Mouse (Mus musculus) brain, embryonic 14.5 days (tissue): ENCODE measurements around the gene Rasgrf2. TPM values are rescaled to one million over a fixed set of nuclear protein-coding genes. Genes with fewer than 3 reads are reported as not detected.

ENCODE experiments used
- DNase-seq: peaks from one replicate; pipeline ENCODE4 v3.0.0-alpha.2; 2011; ENCODE audit warnings: low read depth
- CTCF ChIP-seq: fragments of 200-500 bp; IDR thresholded peaks from 2 replicates; pipeline ENCODE4 v1.5.1; 2012; ENCODE audit warnings: inconsistent platforms, mild to moderate bottlenecking, moderate library complexity, borderline replicate concordance; ENCODE audit not compliant: insufficient read depth, insufficient read length; ENCODE audit errors: extremely low read depth
- POLR2A ChIP-seq: fragments of 200-500 bp; IDR thresholded peaks from 2 replicates; pipeline ENCODE4 v1.6.1; 2012; ENCODE audit warnings: mild to moderate bottlenecking, inconsistent platforms, borderline replicate concordance; ENCODE audit not compliant: poor library complexity, insufficient read depth, insufficient read length, severe bottlenecking; ENCODE audit errors: extremely low read depth
- polyA plus RNA-seq: library from polyadenylated mRNA; depleted of rRNA; stranded (reverse); fragments of >200 nt; gene quantifications from 2 replicates; pipeline ENCODE4 v1.2.3, GENCODE M21; 2012; rRNA removed

Gene Rasgrf2
- polyA plus RNA-seq, 1 experiment, result 6.9 TPM

DNA sequence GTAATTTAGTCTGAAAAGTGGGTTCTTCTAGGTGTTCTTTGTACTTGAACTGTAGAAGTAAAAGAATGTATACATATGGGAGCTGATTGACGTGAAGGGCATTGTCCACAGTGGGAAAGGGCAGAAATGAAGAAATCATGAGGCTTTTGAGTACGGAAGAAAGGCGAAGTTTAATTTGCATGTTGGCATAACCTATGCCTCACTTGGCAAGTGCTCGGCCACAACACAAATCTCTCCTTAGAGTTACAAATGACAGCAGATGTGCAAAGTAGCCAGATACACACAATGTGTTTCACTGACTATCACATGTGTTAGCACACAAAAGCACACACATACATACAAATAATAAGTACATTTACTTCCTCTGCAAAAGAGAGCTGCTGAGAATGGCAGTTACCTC lies 251.2 kb downstream of the Rasgrf2 start:
- no peak for DNase-seq
- TF ChIP-seq POLR2A, result no peak
- no peak for TF ChIP-seq CTCF

DNA sequence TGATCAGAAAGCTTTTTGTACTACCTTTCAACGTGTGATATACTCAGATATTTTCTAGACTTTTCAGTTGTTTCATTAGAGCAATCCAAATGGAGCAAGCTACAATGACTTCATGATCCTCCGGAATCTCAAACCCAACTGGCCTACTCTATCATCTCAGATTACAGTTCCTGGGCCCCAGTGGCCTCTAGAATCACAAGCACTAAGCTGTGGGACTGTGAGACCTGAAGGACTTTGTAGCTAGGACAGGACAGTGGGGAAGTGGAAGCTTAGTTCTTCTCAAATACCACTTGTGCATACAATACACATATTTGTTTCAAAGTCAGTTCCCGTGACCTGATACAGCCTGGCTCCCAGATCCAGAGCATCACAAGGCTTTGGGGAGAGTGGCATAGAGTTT lies 253.5 kb downstream of the Rasgrf2 start:
- DNase-seq, result no peak
- no peak for TF ChIP-seq CTCF
- no peak for TF ChIP-seq POLR2A

DNA sequence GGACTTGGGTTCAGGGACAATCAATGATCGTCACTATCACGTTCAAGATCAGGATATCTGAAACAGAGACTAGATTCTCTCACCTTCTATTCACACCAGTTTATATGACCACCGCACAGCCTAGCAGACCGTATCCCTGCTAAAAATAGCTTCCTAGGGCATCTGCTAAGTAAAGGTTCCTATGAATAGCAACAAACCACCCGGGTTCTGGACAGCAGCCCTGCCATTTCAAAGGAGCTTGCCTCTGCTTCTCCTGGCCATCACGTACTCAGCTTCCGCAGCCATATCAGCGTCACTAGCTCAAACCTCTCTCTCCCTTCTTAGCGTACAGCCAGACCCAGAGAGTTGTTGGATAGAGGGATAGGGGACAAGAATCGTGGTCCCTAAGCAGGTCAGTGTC lies 254.1 kb downstream of the Rasgrf2 start:
- DNase-seq, result no peak
- no peak for TF ChIP-seq CTCF
- no peak for TF ChIP-seq POLR2A

DNA sequence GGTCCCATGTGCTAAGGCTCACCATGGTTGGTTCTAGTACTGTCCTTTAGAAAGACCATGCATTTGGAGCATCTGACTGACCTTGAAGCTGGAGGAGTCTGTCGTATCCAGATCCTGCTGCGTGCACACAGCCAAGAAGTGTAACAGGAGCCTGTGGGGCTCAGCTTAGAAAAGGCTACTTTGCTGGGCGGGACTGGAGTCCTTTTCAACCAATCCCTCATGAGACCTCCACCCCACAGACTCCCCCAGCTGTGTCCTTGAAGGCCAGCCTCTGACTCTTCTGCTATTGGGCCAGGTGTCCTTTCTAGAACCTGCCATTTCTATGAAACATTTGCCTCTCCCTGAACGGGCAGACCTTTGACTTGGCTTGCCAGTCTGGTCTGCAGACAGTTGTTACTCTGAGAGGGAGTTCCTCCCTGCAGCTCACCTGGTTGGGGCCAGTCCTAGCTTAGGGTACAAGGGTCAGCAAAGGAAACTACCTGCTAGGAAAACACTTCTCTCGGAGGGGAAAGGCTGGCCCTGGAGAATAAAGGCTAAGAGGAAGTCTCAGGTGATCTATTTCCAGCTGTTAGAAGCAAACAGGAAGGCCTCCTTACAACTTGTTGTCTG lies 254.6 kb downstream of the Rasgrf2 start, which contains the start of gene Ckmt2:
Ckmt2 (minus strand) TSS at position 145 of the 609 bp plus-strand sequence.
- TF ChIP-seq CTCF (no peak), POLR2A (no peak)
- DNase-seq, result no peak

DNA sequence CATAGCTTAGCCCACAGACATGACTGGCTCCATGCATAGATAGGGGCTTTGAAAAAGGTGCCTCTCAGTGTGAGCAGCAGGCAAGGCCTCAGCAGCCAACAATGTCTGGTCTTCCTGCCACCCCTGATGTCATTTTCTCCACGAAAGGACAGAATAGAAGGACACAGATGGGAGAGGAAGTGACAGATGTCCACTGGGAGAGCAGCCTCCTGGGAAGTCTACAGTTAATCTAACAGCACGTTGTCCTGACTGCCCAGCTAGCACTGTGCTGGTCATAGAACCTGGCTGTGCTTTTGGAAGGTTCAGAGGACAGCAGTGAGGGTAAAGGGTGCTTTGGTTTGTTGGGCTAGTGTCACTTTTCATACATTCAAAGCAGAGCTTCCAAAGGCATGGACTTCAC lies 255.9 kb downstream of the Rasgrf2 start:
- DNase-seq, result peak; percentile 8
- TF ChIP-seq POLR2A (no peak), CTCF (no peak)

DNA sequence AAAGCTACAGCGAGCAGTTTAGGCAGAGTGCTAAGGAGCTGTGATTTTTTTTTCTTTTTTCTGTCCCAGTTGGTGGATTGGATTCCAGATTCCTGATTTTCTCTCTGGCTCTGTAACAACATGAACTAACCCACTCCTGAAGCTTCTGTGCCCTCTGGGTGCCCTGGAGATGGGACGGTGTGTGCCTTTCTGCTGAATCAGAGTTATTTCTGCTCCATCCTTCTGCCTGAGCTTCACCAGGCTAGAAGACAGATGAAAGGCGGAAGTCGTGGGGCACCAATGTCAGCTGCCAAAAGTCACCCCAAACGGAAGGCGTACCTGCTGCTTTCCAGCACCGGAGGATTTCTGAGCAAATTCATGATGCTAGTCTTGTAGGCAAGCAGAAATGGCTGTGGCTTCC lies 256.9 kb downstream of the Rasgrf2 start:
- TF ChIP-seq CTCF (no peak), POLR2A (no peak)
- no peak for DNase-seq

DNA sequence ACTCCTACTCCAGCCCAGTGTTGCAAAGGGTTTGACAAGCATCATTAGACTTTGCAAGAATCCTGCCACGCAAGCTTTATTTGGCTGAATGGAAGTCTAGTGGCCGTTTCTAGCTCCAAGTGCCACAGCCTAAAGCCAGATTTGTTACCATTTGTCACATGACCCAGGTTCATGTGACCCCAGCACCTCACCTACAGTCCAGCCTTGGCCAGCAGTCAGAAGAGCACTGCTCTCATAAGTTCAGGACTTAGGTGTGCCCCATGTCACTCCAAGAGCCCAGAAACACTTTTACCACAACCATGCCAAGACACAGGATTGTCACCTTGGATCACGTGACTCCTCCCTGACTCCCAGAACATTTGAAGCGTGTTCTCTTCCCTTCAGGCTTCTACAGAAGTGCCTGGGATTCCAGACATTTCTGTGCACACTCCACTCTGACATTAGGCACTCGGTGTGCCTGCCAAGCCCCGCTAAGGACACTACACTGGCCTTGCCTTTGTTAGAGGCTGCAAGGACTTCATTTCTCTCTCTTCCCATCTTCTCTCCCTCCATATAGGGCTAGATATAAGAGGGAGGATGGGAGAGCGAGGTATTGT lies 257.6 kb downstream of the Rasgrf2 start:
- no peak for TF ChIP-seq POLR2A
- no peak for TF ChIP-seq CTCF
- no peak for DNase-seq

DNA sequence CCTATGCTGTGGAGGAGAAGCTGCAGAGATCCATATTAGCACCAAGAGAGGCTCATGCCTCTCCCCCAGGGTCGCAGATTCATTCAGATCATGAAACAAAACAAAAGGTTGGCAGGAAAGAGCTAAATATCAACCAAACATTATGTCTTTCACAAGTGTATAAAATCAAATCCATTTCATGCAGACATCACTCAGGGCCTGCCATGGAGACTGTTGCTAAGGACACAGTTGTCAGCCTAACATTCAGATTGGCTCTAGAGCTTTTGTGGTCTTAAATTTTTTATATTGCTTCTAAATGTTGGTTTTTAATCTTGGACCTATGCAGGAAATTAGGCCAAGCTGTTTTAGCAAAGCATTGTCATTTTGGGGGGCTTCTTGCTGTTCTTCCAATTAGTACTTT lies 262.9 kb downstream of the Rasgrf2 start:
- no peak for DNase-seq
- TF ChIP-seq CTCF (no peak), POLR2A (no peak)

DNA sequence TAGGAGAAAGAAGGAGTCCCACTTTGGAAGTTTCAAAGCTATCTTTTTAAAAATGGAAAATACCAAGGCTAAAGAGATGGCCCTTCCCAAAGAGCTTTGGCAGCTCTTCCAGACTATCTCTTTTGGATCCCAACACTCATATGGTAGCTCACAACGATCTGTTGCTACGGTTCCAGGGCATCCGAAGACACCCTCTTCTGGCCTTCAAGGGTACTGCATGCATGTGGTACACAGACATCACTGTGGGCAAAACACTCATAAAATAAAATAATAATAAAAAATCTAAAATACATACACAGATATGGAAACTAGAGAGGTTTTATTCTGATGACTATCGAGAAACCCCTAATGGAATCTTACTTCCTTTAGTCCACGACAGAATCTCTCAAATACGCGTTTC lies 272.6 kb downstream of the Rasgrf2 start:
- no peak for DNase-seq
- peak; percentile 49; the same call in 1 of the 2 replicates for TF ChIP-seq CTCF
- no peak for TF ChIP-seq POLR2A

DNA sequence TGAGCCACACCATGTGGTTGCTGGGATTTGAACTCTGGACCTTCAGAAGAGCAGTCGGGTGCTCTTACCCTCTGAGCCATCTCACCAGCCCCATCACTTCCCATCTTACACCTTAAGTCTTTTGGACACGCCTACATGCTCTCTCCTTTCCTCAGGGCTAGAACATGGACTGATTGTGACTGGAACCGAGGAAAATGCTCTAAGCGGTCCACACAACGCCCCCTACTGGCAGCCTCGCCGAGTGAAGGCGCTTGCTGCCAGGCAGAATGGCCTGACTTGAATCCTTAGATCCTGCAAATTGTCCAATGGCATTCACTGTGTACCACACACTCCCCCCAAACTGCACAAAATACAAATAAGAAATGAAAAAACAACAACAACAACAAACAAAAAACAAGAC lies 274.0 kb downstream of the Rasgrf2 start:
- TF ChIP-seq CTCF, result no peak
- TF ChIP-seq POLR2A, result no peak
- no peak for DNase-seq

DNA sequence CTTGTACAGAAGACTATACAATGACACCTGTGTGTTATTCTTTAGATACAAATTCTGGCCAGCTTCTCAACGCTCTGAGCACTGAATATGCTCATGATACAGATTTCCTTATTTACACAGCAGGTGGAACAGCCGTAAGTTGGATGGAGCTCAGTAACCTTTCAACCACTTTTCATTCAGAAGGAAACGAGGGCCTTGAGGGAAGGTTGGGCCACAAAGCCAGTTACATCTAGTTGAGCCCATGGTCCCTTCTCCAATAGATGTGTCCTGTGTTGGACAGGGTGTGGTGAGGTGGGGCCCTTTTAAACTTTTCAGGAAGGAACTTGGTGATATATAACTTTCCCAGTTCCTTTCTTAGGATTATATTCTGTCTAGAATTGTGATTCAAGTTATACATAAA lies 277.0 kb downstream of the Rasgrf2 start:
- TF ChIP-seq POLR2A, result no peak
- no peak for TF ChIP-seq CTCF
- no peak for DNase-seq

Other genes with a start within 250 kb of the Rasgrf2 start
- not detected in 2 replicates for gene Gm20379, start 174.3 kb upstream of the Rasgrf2 start, polyA plus RNA-seq
- gene Dhfr, start 223.1 kb upstream of the Rasgrf2 start, polyA plus RNA-seq, result 4.8 and 6.6 TPM in 2 replicates
- 20.9 and 22.8 TPM in 2 replicates for gene Msh3, start 223.3 kb upstream of the Rasgrf2 start, polyA plus RNA-seq